25 mouse cellular contexts compared by ENCODE assay signal in the genomic region with DNA sequence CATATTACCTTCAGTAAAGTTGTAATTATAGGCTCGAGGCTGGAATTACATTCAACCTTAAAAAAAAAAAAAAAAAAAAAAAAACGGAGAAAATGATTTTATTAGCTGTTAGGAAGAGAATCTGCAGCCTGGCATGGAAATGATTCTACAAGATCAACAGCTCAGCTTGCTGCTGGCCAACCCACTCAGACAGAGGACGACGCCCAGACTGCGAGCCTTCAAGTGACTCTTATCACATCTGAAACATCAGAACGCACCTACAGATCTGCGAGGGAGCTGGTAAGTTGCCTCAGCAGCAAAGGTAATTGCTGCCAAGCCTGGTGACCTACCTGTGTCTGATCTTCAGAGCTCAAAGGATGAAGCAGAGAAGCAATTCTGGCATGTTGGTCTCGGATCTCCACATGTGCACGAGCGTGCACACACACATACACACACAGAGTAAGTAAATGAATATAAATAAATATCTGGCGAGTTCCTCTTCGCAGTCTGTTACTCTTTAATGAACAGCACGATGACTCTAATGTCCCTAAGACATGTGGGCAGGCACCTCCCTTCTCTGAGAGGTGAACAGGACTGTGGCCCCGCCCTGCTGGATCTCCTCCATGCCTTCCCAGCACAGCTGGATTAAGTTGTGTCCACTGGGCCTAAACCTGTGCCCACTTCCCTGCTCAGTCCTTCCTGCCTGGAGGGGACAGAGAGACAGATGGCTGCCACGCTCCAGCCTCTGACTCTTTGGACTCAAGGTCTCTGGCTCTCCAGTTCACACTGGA. TPM values are rescaled to one million over a fixed set of nuclear protein-coding genes. Genes with fewer than 3 reads are reported as not detected.
DNase-seq lines count a peak whose midpoint lies in the region; ATAC-seq and TF ChIP-seq lines count a peak whose summit lies in the region.
"Had no signal": no experiment of that assay in that cellular context is flagged by ENCODE, and none has a peak within 500 bp of the region (broad histone marks: within the 10 kb centered on the region; RNA-seq: fewer than 3 reads in every experiment).

No protein-coding gene starts in this region.

- no peaks in the 10 kb centered on the region for H3K27me3 ChIP-seq in kidney, embryonic 15.5 days
- no peaks in the 10 kb centered on the region for H3K27me3 ChIP-seq in liver, embryonic 14.5 days (ENCODE audit: control insufficient read depth, insufficient read depth, low read length)
- H3K27me3 ChIP-seq: hindbrain, embryonic 15.5 days; lung, embryonic 15.5 days; neural tube, embryonic 15.5 days had no signal

- H3K27ac ChIP-seq in kidney, embryonic 15.5 days = no peak overlapping the region
- H3K27ac ChIP-seq in liver, embryonic 14.5 days = no peak overlapping the region
- H3K27ac ChIP-seq: hindbrain, embryonic 10.5 days; hindbrain, embryonic 15.5 days; limb, embryonic 12.5 days; liver, embryonic 15.5 days; lung, embryonic 15.5 days; neural tube, embryonic 15.5 days had no signal

- no peaks in the 10 kb centered on the region for H3K4me1 ChIP-seq in kidney, embryonic 15.5 days
- H3K4me1 ChIP-seq in liver, embryonic 14.5 days (replicated peaks; ENCODE audit: control insufficient read depth in 2 of 2, insufficient read depth in 2 of 2, low read length in 1 of 2) = peaks cover 17 to 29% of the 10 kb centered on the region in 2 experiments
- H3K4me1 ChIP-seq: limb, embryonic 12.5 days had no signal

- TF ChIP-seq CTCF in liver, embryonic 14.5 days (IDR thresholded peaks at IDR 0.05; ENCODE audit: low read depth) = no peak

- no peak for TF ChIP-seq EP300 in liver, embryonic 14.5 days (IDR thresholded peaks at IDR 0.05; ENCODE audit: low read depth)

- no peaks in the 10 kb centered on the region for H3K9me3 ChIP-seq in kidney, embryonic 15.5 days (replicated peaks)
- H3K9me3 ChIP-seq in liver, embryonic 14.5 days (ENCODE audit: control insufficient read depth, low read length) = no peaks in the 10 kb centered on the region
- H3K9me3 ChIP-seq: hindbrain, embryonic 10.5 days; hindbrain, embryonic 15.5 days; limb, embryonic 12.5 days; liver, embryonic 15.5 days; lung, embryonic 15.5 days; neural tube, embryonic 15.5 days had no signal

- H3K9ac ChIP-seq in kidney, embryonic 15.5 days = no peak overlapping the region
- no peak overlapping the region for H3K9ac ChIP-seq in liver, embryonic 14.5 days (replicated peaks)
- H3K9ac ChIP-seq: hindbrain, embryonic 15.5 days; limb, embryonic 12.5 days; liver, embryonic 15.5 days; lung, embryonic 15.5 days; neural tube, embryonic 15.5 days had no signal

- peak; percentile 22 for DNase-seq in kidney, adult 11 months
- peak; percentile 25 to 49 for DNase-seq in kidney, postnatal 25 days
- no peak for DNase-seq in kidney, postnatal 10 days
- DNase-seq in brain, adult 2 months (ENCODE audit: low read depth, low spot score) = peak; percentile 46
- DNase-seq in liver, embryonic 14.5 days (ENCODE audit: low read depth in 3 of 3, low spot score in 3 of 3) = no peak
- no peak for DNase-seq in ovary, postnatal 14 days (ENCODE audit: low spot score)
- no peak for DNase-seq in thymus, adult 18-20 months
- DNase-seq: adrenal gland, postnatal 36 days; cerebellum, adult 2 months; cerebellum, postnatal 36 days; gastrocnemius, postnatal 14 days; heart, postnatal 14 days; midbrain, embryonic 14.5 days; right cerebral cortex, adult 18-20 months; spleen, adult 18-20 months; thymus, postnatal 25 days had no signal

- no peaks in the 10 kb centered on the region for H3K36me3 ChIP-seq in kidney, embryonic 15.5 days
- H3K36me3 ChIP-seq in liver, embryonic 14.5 days (replicated peaks; ENCODE audit: control insufficient read depth, insufficient read depth, low read depth) = no peaks in the 10 kb centered on the region
- H3K36me3 ChIP-seq: hindbrain, embryonic 10.5 days; hindbrain, embryonic 15.5 days; limb, embryonic 12.5 days; liver, embryonic 15.5 days; lung, embryonic 15.5 days; neural tube, embryonic 15.5 days had no signal

- no peak for ATAC-seq in kidney, embryonic 15.5 days (replicated peaks; ENCODE audit: low FRiP score)
- ATAC-seq in liver, embryonic 14.5 days (ENCODE audit: insufficient read depth) = peak; percentile 18; the same call in 1 of the 2 replicates
- ATAC-seq: forebrain, embryonic 14.5 days; inflammation-experienced regulatory T-cells, adult 6 months had no signal

- no peak overlapping the region for H3K4me2 ChIP-seq in kidney, embryonic 15.5 days
- no peak overlapping the region for H3K4me2 ChIP-seq in liver, embryonic 14.5 days (ENCODE audit: low read depth)
- H3K4me2 ChIP-seq: hindbrain, embryonic 15.5 days; limb, embryonic 12.5 days; liver, embryonic 15.5 days; lung, embryonic 15.5 days; neural tube, embryonic 15.5 days had no signal

- H3K4me3 ChIP-seq in kidney, embryonic 15.5 days (replicated peaks) = no peak overlapping the region
- no peak overlapping the region for H3K4me3 ChIP-seq in liver, embryonic 14.5 days (ENCODE audit: insufficient read depth in 1 of 2, low read depth in 2 of 2, low read length in 2 of 2)
- H3K4me3 ChIP-seq: hindbrain, embryonic 10.5 days; hindbrain, embryonic 15.5 days; limb, embryonic 12.5 days; liver, embryonic 15.5 days; lung, embryonic 15.5 days; neural tube, embryonic 15.5 days had no signal

- 74% methylated on average over 15 of the region's 15 CpGs for WGBS in kidney, embryonic 15.5 days
- 53% methylated on average over 15 of the region's 15 CpGs for WGBS in liver, embryonic 14.5 days (ENCODE audit: insufficient replicate concordance)

RNA-seq across cellular contexts. Expression of gene Sla2, which starts 7.7 kb away (rescaled TPM):
- polyA plus RNA-seq in kidney, embryonic 15.5 days (2015; fragmentation: Nextera tagmentation; extraction: Ambion mirVana) = 0.22 and 0.30 TPM in 2 replicates
- 0.89 and 0.90 TPM in 2 replicates for polyA plus RNA-seq in liver, embryonic 14.5 days (2012; rRNA removed)
- 1.4 and 2.2 TPM in 2 replicates for polyA plus RNA-seq in liver, embryonic 14.5 days (2014; fragmentation: Nextera tagmentation; extraction: Ambion mirVana)

RNA-seq across cellular contexts. Expression of gene Rab5if, which starts 31.8 kb away (rescaled TPM):
- polyA plus RNA-seq in kidney, embryonic 15.5 days (2015; fragmentation: Nextera tagmentation; extraction: Ambion mirVana) = 174 and 181 TPM in 2 replicates
- 74.3 and 80.3 TPM in 2 replicates for polyA plus RNA-seq in liver, embryonic 14.5 days (2012; rRNA removed)
- polyA plus RNA-seq in liver, embryonic 14.5 days (2014; fragmentation: Nextera tagmentation; extraction: Ambion mirVana) = 164 and 171 TPM in 2 replicates

RNA-seq across cellular contexts. Expression of gene 4930518I15Rik, which starts 36.9 kb away (rescaled TPM):
- 8.6 and 9.8 TPM in 2 replicates for polyA plus RNA-seq in kidney, embryonic 15.5 days (2015; fragmentation: Nextera tagmentation; extraction: Ambion mirVana)
- 0.51 and 0.71 TPM in 2 replicates for polyA plus RNA-seq in liver, embryonic 14.5 days (2012; rRNA removed)
- 0.71 and 0.78 TPM in 2 replicates for polyA plus RNA-seq in liver, embryonic 14.5 days (2014; fragmentation: Nextera tagmentation; extraction: Ambion mirVana)

RNA-seq across cellular contexts. Expression of gene Tgif2, which starts 54.9 kb away (rescaled TPM):
- polyA plus RNA-seq in kidney, embryonic 15.5 days (2015; fragmentation: Nextera tagmentation; extraction: Ambion mirVana) = 62.2 and 68.5 TPM in 2 replicates
- 3.8 and 4.9 TPM in 2 replicates for polyA plus RNA-seq in liver, embryonic 14.5 days (2012; rRNA removed)
- polyA plus RNA-seq in liver, embryonic 14.5 days (2014; fragmentation: Nextera tagmentation; extraction: Ambion mirVana) = 4.9 and 5.1 TPM in 2 replicates

Comparison
In these comparisons a context has a peak if more than half of its experiments do, and no peak if none do; other contexts are left out.
1. DNase-seq: peak in kidney, adult 11 months (single experiment), kidney, postnatal 25 days (2 of 2) and brain, adult 2 months (single experiment); none in kidney, postnatal 10 days (single experiment), liver, embryonic 14.5 days (0 of 3), ovary, postnatal 14 days (single experiment) and thymus, adult 18-20 months (0 of 2).